Mouse (Mus musculus) erythroblast, embryonic 14.5 days (primary cell): ENCODE results near the gene Olfr723. TPM values are rescaled to one million over a fixed set of nuclear protein-coding genes. Genes with fewer than 3 reads are reported as not detected.
"Not testable (repeated sequence)": the region's sequence is repeated elsewhere in the genome, so short reads cannot be mapped to it uniquely, and the experiment has no call there.

ENCODE experiments used
- H3K27me3 ChIP-seq: 2 replicates; pipeline ENCODE4 v1.6.1; 2012; ENCODE audit warnings: inconsistent platforms; ENCODE audit not compliant: control insufficient read depth
- H3K36me3 ChIP-seq: 2 replicates; pipeline ENCODE4 v1.6.1; 2012; ENCODE audit warnings: mild to moderate bottlenecking, inconsistent platforms; ENCODE audit not compliant: control insufficient read depth
- H3K4me1 ChIP-seq: 2 replicates; pipeline ENCODE4 v1.6.1; 2012; ENCODE audit warnings: inconsistent platforms; ENCODE audit not compliant: control insufficient read depth
- H3K4me3 ChIP-seq: replicated peaks from 2 replicates; pipeline ENCODE3; 2012; ENCODE audit warnings: moderate library complexity, mild to moderate bottlenecking, inconsistent platforms
- H3K9me3 ChIP-seq: 2 replicates; pipeline ENCODE4 v1.6.1; 2012; ENCODE audit warnings: low read length, inconsistent platforms, mixed read lengths; ENCODE audit not compliant: control insufficient read depth
- GATA1 ChIP-seq: IDR thresholded peaks from 2 replicates; pipeline ENCODE4 v1.6.1; 2012; ENCODE audit warnings: low read length, inconsistent platforms, mixed read lengths
- TAL1 ChIP-seq: IDR thresholded peaks from 3 replicates; pipeline ENCODE4 v1.6.1; 2012; ENCODE audit warnings: low read length, inconsistent platforms, mixed read lengths
- polyA plus RNA-seq: library from polyadenylated mRNA; stranded (reverse); fragments of >175 nt; gene quantifications from 2 replicates; pipeline ENCODE4 v1.2.3, GENCODE M21; 2012

Gene Olfr723
- not detected in 2 replicates for polyA plus RNA-seq

GRCm38 (mm10) chr14:49931687-49932086 is at the start of gene Olfr723:
Olfr723 (minus strand) TSS chr14:49931787.
- H3K36me3 ChIP-seq, H3K4me3 ChIP-seq, H3K4me1 ChIP-seq, H3K27me3 ChIP-seq, H3K9me3 ChIP-seq: not testable (repeated sequence)

GRCm38 (mm10) chr14:49963174-49963573 is 31.6 kb upstream of the Olfr723 start, which contains the start of gene Olfr724:
Olfr724 (minus strand) TSS chr14:49963274.
- not testable (repeated sequence) for H3K4me3 ChIP-seq, H3K9me3 ChIP-seq, H3K4me1 ChIP-seq, H3K27me3 ChIP-seq, H3K36me3 ChIP-seq

GRCm38 (mm10) chr14:49955890-49956289 is 24.3 kb upstream of the Olfr723 start:
- H3K27me3 ChIP-seq: no peaks in the 10 kb centered on the region
- TF ChIP-seq TAL1: no peak
- no peak for TF ChIP-seq GATA1
- no peaks in the 10 kb centered on the region for H3K36me3 ChIP-seq
- H3K4me3 ChIP-seq: no peak overlapping the region
- H3K4me1 ChIP-seq: no peaks in the 10 kb centered on the region
- peaks cover 5% of the 10 kb centered on the region; the same call in 1 of the 2 replicates for H3K9me3 ChIP-seq

- H3K4me3 ChIP-seq: no peak within 1 kb of the TSS
Observed at GRCm38 (mm10) chr14:49901899-49902298, 29.7 kb downstream of the Olfr723 start, which contains the start of gene Olfr722. Olfr722 (minus strand) TSS chr14:49901999.

More at GRCm38 (mm10) chr14:49901899-49902298, 29.7 kb downstream of the Olfr723 start, which contains the start of gene Olfr722:
- Histone ChIP-seq H3K36me3 (no peaks in the 10 kb centered on the region), H3K27me3 (no peaks in the 10 kb centered on the region), H3K4me1 (no peaks in the 10 kb centered on the region), H3K9me3 (no peaks in the 10 kb centered on the region)
- TF ChIP-seq TAL1 (no peak), GATA1 (no peak)

Other genes with a start within 250 kb of the Olfr723 start
- gene Armh4, start 148.4 kb downstream of the Olfr723 start, polyA plus RNA-seq: not detected in 2 replicates
- not detected in 2 replicates for gene Olfr722, start 29.8 kb downstream of the Olfr723 start, polyA plus RNA-seq
- gene Olfr724, start 31.5 kb upstream of the Olfr723 start, polyA plus RNA-seq: not detected in 2 replicates
- gene Olfr725, start 108.6 kb upstream of the Olfr723 start, polyA plus RNA-seq: not detected in 2 replicates
- 0.02 TPM in 1 of 2 replicates, not detected in the other for gene Olfr726, start 159.2 kb upstream of the Olfr723 start, polyA plus RNA-seq
- gene Olfr727, start 191.4 kb upstream of the Olfr723 start, polyA plus RNA-seq: not detected in 2 replicates
- 0.02 TPM in 1 of 2 replicates, not detected in the other for gene Olfr728, start 210.9 kb upstream of the Olfr723 start, polyA plus RNA-seq
- gene Olfr729, start 221.1 kb upstream of the Olfr723 start, polyA plus RNA-seq: not detected in 2 replicates